Comparison of ENCODE assay signal across 40 mouse cellular contexts in genomic region chr5:88508990-88509389, GRCm38 (mm10). TPM values are rescaled to one million over a fixed set of nuclear protein-coding genes. Genes with fewer than 3 reads are reported as not detected.
DNase-seq lines count a peak whose midpoint lies in the region; ATAC-seq and TF ChIP-seq lines count a peak whose summit lies in the region.
"Had no signal": no experiment of that assay in that cellular context is flagged by ENCODE, and none has a peak within 500 bp of the region (broad histone marks: within the 10 kb centered on the region; RNA-seq: fewer than 3 reads in every experiment).

No protein-coding gene starts in this region.

- no peaks in the 10 kb centered on the region for H3K27me3 ChIP-seq in liver, embryonic 15.5 days
- no peaks in the 10 kb centered on the region for H3K27me3 ChIP-seq in liver, embryonic 12.5 days (replicated peaks)
- no peaks in the 10 kb centered on the region for H3K27me3 ChIP-seq in small intestine, adult 2 months (ENCODE audit: control insufficient read depth, insufficient read depth, low read length)
- H3K27me3 ChIP-seq: hindbrain, embryonic 12.5 days; limb, embryonic 15.5 days; neural tube, embryonic 13.5 days had no signal

- H3K4me2 ChIP-seq in liver, embryonic 15.5 days = no peak overlapping the region
- H3K4me2 ChIP-seq in liver, embryonic 12.5 days = no peak overlapping the region
- H3K4me2 ChIP-seq: hindbrain, embryonic 12.5 days; limb, embryonic 15.5 days; midbrain, embryonic 11.5 days; neural tube, embryonic 13.5 days had no signal

- WGBS in liver, embryonic 15.5 days (ENCODE audit: insufficient replicate concordance) = 53% methylated on average over 1 of the region's 1 CpGs
- WGBS in liver, embryonic 12.5 days (ENCODE audit: insufficient replicate concordance) = 58% methylated on average over 1 of the region's 1 CpGs
- 76% methylated on average over 1 of the region's 1 CpGs for WGBS in small intestine, adult 2 months

- no peaks in the 10 kb centered on the region for H3K9me3 ChIP-seq in liver, embryonic 15.5 days (replicated peaks)
- no peaks in the 10 kb centered on the region for H3K9me3 ChIP-seq in liver, embryonic 12.5 days (replicated peaks)
- H3K9me3 ChIP-seq: heart, embryonic 10.5 days; hindbrain, embryonic 12.5 days; limb, embryonic 10.5 days; limb, embryonic 15.5 days; neural tube, embryonic 13.5 days had no signal

- no peak for DNase-seq in natural killer cell, adult 2 months (ENCODE audit: low spot score in 2 of 2)
- DNase-seq in heart, adult 8-10 months (ENCODE audit: low spot score) = no peak
- DNase-seq: adrenal gland, adult 8-10 months; cerebellum, adult 11-12 months; cerebellum, postnatal 10 days; forebrain, postnatal 0 days; heart, postnatal 36 days; kidney, postnatal 14 days; layer of hippocampus, postnatal 36 days; lung, adult 2 months; lung, postnatal 10 days; thymus, postnatal 14 days had no signal

- TF ChIP-seq POLR2A in bone marrow macrophage, adult 2 months (IDR thresholded peaks at IDR 0.05; ENCODE audit: borderline replicate concordance, low read depth, low read length) = no peak
- TF ChIP-seq POLR2A in small intestine, adult 2 months (IDR thresholded peaks at IDR 0.05; ENCODE audit: low read depth, low read length) = no peak

- no peak overlapping the region for H3K4me3 ChIP-seq in liver, embryonic 15.5 days (replicated peaks)
- H3K4me3 ChIP-seq in liver, embryonic 12.5 days = no peak overlapping the region
- no peak overlapping the region for H3K4me3 ChIP-seq in bone marrow macrophage, adult 2 months (ENCODE audit: insufficient read depth, low read length)
- H3K4me3 ChIP-seq in small intestine, adult 2 months (ENCODE audit: low read depth, low read length) = no peak overlapping the region
- H3K4me3 ChIP-seq: erythroblast, embryonic 14.5 days; heart, embryonic 10.5 days; hindbrain, embryonic 12.5 days; layer of hippocampus, adult 2 months; limb, embryonic 10.5 days; limb, embryonic 15.5 days; myocyte; neural tube, embryonic 13.5 days had no signal

- peak; percentile 54; the same call in 1 of the 2 replicates for ATAC-seq in liver, embryonic 15.5 days (ENCODE audit: insufficient read depth)
- no peak for ATAC-seq in liver, embryonic 12.5 days
- peak; percentile 91 for ATAC-seq in granulocyte monocyte progenitor cell, adult 5-6 weeks (replicated peaks; ENCODE audit: poor library complexity, severe bottlenecking)
- ATAC-seq: forebrain, postnatal 0 days; intestine, postnatal 0 days; midbrain, embryonic 16.5 days had no signal

- H3K27ac ChIP-seq in liver, embryonic 15.5 days (replicated peaks) = no peak overlapping the region
- H3K27ac ChIP-seq in liver, embryonic 12.5 days = no peak overlapping the region
- H3K27ac ChIP-seq in bone marrow macrophage, adult 2 months (ENCODE audit: insufficient read depth, low read depth, low read length) = peak overlapping the region; percentile 98
- peak overlapping the region; percentile 6 for H3K27ac ChIP-seq in small intestine, adult 2 months (ENCODE audit: insufficient read depth, low read depth, low read length)
- H3K27ac ChIP-seq: heart, embryonic 10.5 days; hindbrain, embryonic 12.5 days; layer of hippocampus, adult 2 months; limb, embryonic 10.5 days; limb, embryonic 15.5 days; neural tube, embryonic 13.5 days had no signal

- no peak for TF ChIP-seq CTCF in bone marrow macrophage, adult 2 months (IDR thresholded peaks at IDR 0.05; ENCODE audit: low read depth, low read length)
- TF ChIP-seq CTCF in small intestine, adult 2 months (IDR thresholded peaks at IDR 0.05; ENCODE audit: extremely low read depth, insufficient read length, insufficient replicate concordance, low read depth, low read length) = no peak

- no peak overlapping the region for H3K9ac ChIP-seq in liver, embryonic 15.5 days
- H3K9ac ChIP-seq in liver, embryonic 12.5 days = no peak overlapping the region
- H3K9ac ChIP-seq: forebrain, postnatal 0 days; hindbrain, embryonic 12.5 days; limb, embryonic 15.5 days; neural tube, embryonic 13.5 days had no signal

- no peaks in the 10 kb centered on the region for H3K4me1 ChIP-seq in liver, embryonic 15.5 days (replicated peaks)
- no peaks in the 10 kb centered on the region for H3K4me1 ChIP-seq in liver, embryonic 12.5 days
- peaks cover 17% of the 10 kb centered on the region for H3K4me1 ChIP-seq in bone marrow macrophage, adult 2 months (ENCODE audit: control insufficient read depth, insufficient read depth, low read length)
- no peaks in the 10 kb centered on the region for H3K4me1 ChIP-seq in small intestine, adult 2 months (ENCODE audit: control insufficient read depth, insufficient read depth, insufficient read length, low read length)
- H3K4me1 ChIP-seq: heart, embryonic 10.5 days; hindbrain, embryonic 12.5 days; limb, embryonic 10.5 days; limb, embryonic 15.5 days; neural tube, embryonic 13.5 days had no signal

- H3K36me3 ChIP-seq in liver, embryonic 15.5 days (replicated peaks) = no peaks in the 10 kb centered on the region
- H3K36me3 ChIP-seq in liver, embryonic 12.5 days = no peaks in the 10 kb centered on the region
- H3K36me3 ChIP-seq in small intestine, adult 2 months (ENCODE audit: control insufficient read depth, insufficient read depth, low read length) = no peaks in the 10 kb centered on the region
- H3K36me3 ChIP-seq: heart, embryonic 10.5 days; hindbrain, embryonic 12.5 days; limb, embryonic 10.5 days; limb, embryonic 15.5 days; neural tube, embryonic 13.5 days had no signal

RNA-seq across cellular contexts. Expression of gene Jchain, which starts 18.7 kb away (rescaled TPM):
- polyA plus RNA-seq in liver, embryonic 15.5 days (2015; fragmentation: Nextera tagmentation; extraction: Ambion mirVana) = 0.06 and 0.12 TPM in 2 replicates
- 0.11 and 0.12 TPM in 2 replicates for polyA plus RNA-seq in liver, embryonic 12.5 days (2016; fragmentation: Nextera tagmentation; extraction: Ambion mirVana)
- 0.40 TPM in 1 of 2 replicates, not detected in the other for polyA plus RNA-seq in bone marrow macrophage, adult 2 months (2012; ENCODE audit: insufficient read depth, insufficient read length, missing spikeins)
- total RNA-seq in granulocyte monocyte progenitor cell, adult 5-6 weeks (2014; fragmentation: Nextera tagmentation) = 1.8 TPM in 1 of 2 replicates, not detected in the other
- 0.43 and 1.5 TPM in 2 replicates for total RNA-seq in granulocyte monocyte progenitor cell, adult 5-6 weeks (2017)
- 1,015 and 1,726 TPM in 2 replicates for polyA plus RNA-seq in small intestine, adult 2 months (2012; rRNA removed)
- total RNA-seq in heart, adult 8-10 months (2022) = under 1 TPM in 3 of 4 experiments, not detected in 1; 0.22 to 0.63 (median 0.37) TPM
- polyA plus RNA-seq: erythroblast, embryonic 14.5 days; heart, embryonic 10.5 days; intestine, postnatal 0 days; kidney, embryonic 14.5 days; limb, embryonic 10.5 days had no signal

RNA-seq across cellular contexts. Expression of gene Enam, which starts 21.2 kb away (rescaled TPM):
- not detected in 2 replicates for polyA plus RNA-seq in liver, embryonic 15.5 days (2015; fragmentation: Nextera tagmentation; extraction: Ambion mirVana)
- not detected in 2 replicates for polyA plus RNA-seq in liver, embryonic 12.5 days (2016; fragmentation: Nextera tagmentation; extraction: Ambion mirVana)
- not detected in 2 replicates for polyA plus RNA-seq in bone marrow macrophage, adult 2 months (2012; ENCODE audit: insufficient read depth, insufficient read length, missing spikeins)
- total RNA-seq in granulocyte monocyte progenitor cell, adult 5-6 weeks (2014; fragmentation: Nextera tagmentation) = not detected in 2 replicates
- total RNA-seq in granulocyte monocyte progenitor cell, adult 5-6 weeks (2017) = not detected in 2 replicates
- polyA plus RNA-seq in small intestine, adult 2 months (2012; rRNA removed) = 0.06 TPM in 1 of 2 replicates, not detected in the other
- not detected for total RNA-seq in heart, adult 8-10 months (2022)
- total RNA-seq: adrenal gland, adult 8-10 months; adrenal gland, postnatal 4 days; ES-E14; forebrain, postnatal 0 days; gastrocnemius, adult 8-10 months; gastrocnemius, postnatal 4 days; heart, postnatal 36 days; layer of hippocampus, adult 2 months; layer of hippocampus, postnatal 36 days; left cerebral cortex, postnatal 10 days had no signal
- polyA plus RNA-seq: cortical plate, adult 2 months; embryonic facial prominence, embryonic 14.5 days; erythroblast, embryonic 14.5 days; forebrain, embryonic 11.5 days; forebrain, postnatal 0 days; heart, embryonic 10.5 days; heart, embryonic 16.5 days; hindbrain, embryonic 12.5 days; intestine, postnatal 0 days; kidney, embryonic 14.5 days; lung, adult 2 months; midbrain, embryonic 11.5 days; midbrain, embryonic 16.5 days; myocyte; neural tube, embryonic 13.5 days; stomach, embryonic 16.5 days; urinary bladder, adult 2 months had no signal

RNA-seq across cellular contexts. Expression of gene Utp3, which starts 45.3 kb away (rescaled TPM):
- 27.6 and 28.0 TPM in 2 replicates for polyA plus RNA-seq in liver, embryonic 15.5 days (2015; fragmentation: Nextera tagmentation; extraction: Ambion mirVana)
- polyA plus RNA-seq in liver, embryonic 12.5 days (2016; fragmentation: Nextera tagmentation; extraction: Ambion mirVana) = 51.3 and 52.3 TPM in 2 replicates
- polyA plus RNA-seq in bone marrow macrophage, adult 2 months (2012; ENCODE audit: insufficient read depth, insufficient read length, missing spikeins) = 87.5 and 105 TPM in 2 replicates
- 65.6 and 68.8 TPM in 2 replicates for total RNA-seq in granulocyte monocyte progenitor cell, adult 5-6 weeks (2014; fragmentation: Nextera tagmentation)
- total RNA-seq in granulocyte monocyte progenitor cell, adult 5-6 weeks (2017) = 57.5 and 59.9 TPM in 2 replicates
- polyA plus RNA-seq in small intestine, adult 2 months (2012; rRNA removed) = 4.2 and 6.6 TPM in 2 replicates
- total RNA-seq in heart, adult 8-10 months (2022) = 10 to 100 TPM; 17.8 to 25.6 (median 21.5) TPM

RNA-seq across cellular contexts. Expression of gene Ambn, which starts 53.2 kb away (rescaled TPM):
- not detected in 2 replicates for polyA plus RNA-seq in liver, embryonic 15.5 days (2015; fragmentation: Nextera tagmentation; extraction: Ambion mirVana)
- polyA plus RNA-seq in liver, embryonic 12.5 days (2016; fragmentation: Nextera tagmentation; extraction: Ambion mirVana) = not detected in 2 replicates
- polyA plus RNA-seq in bone marrow macrophage, adult 2 months (2012; ENCODE audit: insufficient read depth, insufficient read length, missing spikeins) = not detected in 2 replicates
- not detected in 2 replicates for total RNA-seq in granulocyte monocyte progenitor cell, adult 5-6 weeks (2014; fragmentation: Nextera tagmentation)
- not detected in 2 replicates for total RNA-seq in granulocyte monocyte progenitor cell, adult 5-6 weeks (2017)
- not detected in 2 replicates for polyA plus RNA-seq in small intestine, adult 2 months (2012; rRNA removed)
- total RNA-seq in heart, adult 8-10 months (2022) = not detected
- total RNA-seq: adrenal gland, adult 8-10 months; adrenal gland, postnatal 4 days; ES-E14; forebrain, postnatal 0 days; gastrocnemius, adult 8-10 months; gastrocnemius, postnatal 4 days; heart, postnatal 36 days; layer of hippocampus, adult 2 months; layer of hippocampus, postnatal 36 days; left cerebral cortex, postnatal 10 days had no signal
- polyA plus RNA-seq: cortical plate, adult 2 months; erythroblast, embryonic 14.5 days; forebrain, embryonic 11.5 days; forebrain, postnatal 0 days; heart, embryonic 10.5 days; heart, embryonic 16.5 days; hindbrain, embryonic 12.5 days; intestine, postnatal 0 days; kidney, embryonic 14.5 days; lung, adult 2 months; midbrain, embryonic 11.5 days; midbrain, embryonic 16.5 days; myocyte; neural tube, embryonic 13.5 days; stomach, embryonic 16.5 days; urinary bladder, adult 2 months had no signal

RNA-seq across cellular contexts. Expression of gene Rufy3, which starts 55.9 kb away (rescaled TPM):
- 4.5 and 5.6 TPM in 2 replicates for polyA plus RNA-seq in liver, embryonic 15.5 days (2015; fragmentation: Nextera tagmentation; extraction: Ambion mirVana)
- polyA plus RNA-seq in liver, embryonic 12.5 days (2016; fragmentation: Nextera tagmentation; extraction: Ambion mirVana) = 7.5 and 7.9 TPM in 2 replicates
- 38.1 and 41.2 TPM in 2 replicates for polyA plus RNA-seq in bone marrow macrophage, adult 2 months (2012; ENCODE audit: insufficient read depth, insufficient read length, missing spikeins)
- total RNA-seq in granulocyte monocyte progenitor cell, adult 5-6 weeks (2014; fragmentation: Nextera tagmentation) = 7.4 and 12.7 TPM in 2 replicates
- total RNA-seq in granulocyte monocyte progenitor cell, adult 5-6 weeks (2017) = 12.7 and 15.3 TPM in 2 replicates
- polyA plus RNA-seq in small intestine, adult 2 months (2012; rRNA removed) = 3.1 and 6.4 TPM in 2 replicates
- total RNA-seq in heart, adult 8-10 months (2022) = 10 to 100 TPM; 12.8 to 16.1 (median 14.4) TPM

Comparison
In these comparisons a context has a peak if more than half of its experiments do, and no peak if none do; other contexts are left out.
1. H3K27ac ChIP-seq: peak in bone marrow macrophage, adult 2 months (single experiment) and small intestine, adult 2 months (single experiment); none in liver, embryonic 15.5 days (single experiment) and liver, embryonic 12.5 days (single experiment).
2. RNA of gene Jchain, which starts 18.7 kb away (polyA plus RNA-seq): 1,015 to 1,726 TPM in small intestine, adult 2 months; 0.40 TPM in bone marrow macrophage, adult 2 months, 0.11 to 0.12 TPM in liver, embryonic 12.5 days and 0.06 to 0.12 TPM in liver, embryonic 15.5 days; every median in the first group is over 100 times any median in the second.